Mouse (Mus musculus) R1 (cell line): ENCODE measurements at regions not wholly inside any gene's neighbourhood (a gene's known extent, or its start where the extent isn't known, plus 50 kb on each side); places are given as distances from the start of the nearest gene placed in this dataset.

Experiments
- DNase-seq: peaks from one replicate; pipeline ENCODE4 v3.0.0-alpha.2; 2018; ENCODE audit warnings: low read depth, low spot score

DNA sequence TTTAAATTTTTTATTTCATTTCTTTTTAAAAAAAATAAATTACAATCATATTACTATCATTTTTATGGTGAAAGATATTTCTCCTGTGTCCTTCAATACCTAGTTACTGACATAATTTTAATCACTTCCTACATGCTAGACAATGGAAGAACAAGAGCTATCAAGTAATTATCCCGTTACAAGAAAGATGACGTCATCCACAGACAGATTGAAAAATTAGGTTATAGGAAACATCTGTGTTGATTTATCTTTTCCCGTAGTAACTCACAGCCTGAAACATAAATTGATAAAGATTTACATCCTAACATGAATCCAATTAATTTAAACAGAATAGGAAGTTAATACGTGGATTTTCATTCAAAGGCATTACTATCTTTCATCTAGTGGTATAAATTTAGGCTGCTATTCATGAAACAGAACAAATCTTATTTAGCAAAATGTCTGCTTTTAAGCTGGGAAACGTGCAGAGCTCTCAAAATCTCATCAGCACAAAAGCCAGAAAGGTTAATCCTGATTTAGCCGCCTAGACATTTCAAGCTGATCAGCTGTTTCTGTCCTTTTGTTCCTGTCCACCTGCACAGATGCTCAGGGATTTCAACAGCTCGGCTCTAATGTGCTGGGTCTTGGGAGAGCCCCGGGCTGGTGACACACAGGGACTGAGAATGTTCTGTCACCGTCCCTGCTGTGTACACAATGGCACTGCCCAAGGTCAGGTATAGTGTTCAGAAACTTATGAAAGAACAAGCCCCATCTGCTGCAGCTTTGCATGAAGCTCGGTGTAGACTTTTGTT is 189.0 kb upstream of the Cd180 start:
- DNase-seq: peak; percentile 18

DNA sequence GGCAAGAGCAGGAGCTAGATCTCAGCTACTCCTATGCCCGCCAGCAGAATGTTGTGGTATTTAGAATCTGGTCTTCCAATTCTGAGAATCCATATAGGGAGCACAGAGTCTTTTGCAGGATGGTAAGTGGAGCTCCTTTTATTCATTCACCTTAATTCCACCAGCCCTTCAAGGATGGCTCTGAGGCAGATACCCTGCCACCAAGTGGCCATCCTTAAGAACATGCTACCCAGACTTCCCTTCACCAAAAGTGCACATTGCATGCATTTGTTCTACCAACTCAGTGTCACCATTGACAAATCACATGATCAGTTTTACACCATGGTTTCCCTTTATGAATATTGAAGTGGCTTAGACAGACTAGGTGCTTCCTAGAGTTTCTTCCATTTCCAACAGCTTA is 186.1 kb upstream of the Cd180 start:
- no peak for DNase-seq

DNA sequence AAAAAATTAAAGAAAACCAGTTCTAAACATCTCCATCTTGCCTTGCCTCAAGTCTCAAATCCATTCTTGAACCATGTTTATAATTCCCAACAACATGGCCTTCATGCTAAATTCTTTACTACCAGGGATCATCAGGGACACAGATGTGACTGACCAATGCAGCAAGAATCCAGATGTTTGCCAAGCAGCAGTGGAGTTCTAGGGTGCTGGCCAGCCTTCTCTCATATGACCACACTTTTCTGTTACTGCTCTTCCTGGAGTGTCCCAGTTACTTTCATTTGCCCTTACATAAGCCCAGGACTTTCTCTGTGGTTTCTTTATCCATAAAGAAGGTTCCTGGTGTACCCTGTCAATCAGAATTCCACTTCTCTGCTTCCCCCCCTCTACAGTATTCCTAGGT is 185.4 kb upstream of the Cd180 start:
- no peak for DNase-seq

DNA sequence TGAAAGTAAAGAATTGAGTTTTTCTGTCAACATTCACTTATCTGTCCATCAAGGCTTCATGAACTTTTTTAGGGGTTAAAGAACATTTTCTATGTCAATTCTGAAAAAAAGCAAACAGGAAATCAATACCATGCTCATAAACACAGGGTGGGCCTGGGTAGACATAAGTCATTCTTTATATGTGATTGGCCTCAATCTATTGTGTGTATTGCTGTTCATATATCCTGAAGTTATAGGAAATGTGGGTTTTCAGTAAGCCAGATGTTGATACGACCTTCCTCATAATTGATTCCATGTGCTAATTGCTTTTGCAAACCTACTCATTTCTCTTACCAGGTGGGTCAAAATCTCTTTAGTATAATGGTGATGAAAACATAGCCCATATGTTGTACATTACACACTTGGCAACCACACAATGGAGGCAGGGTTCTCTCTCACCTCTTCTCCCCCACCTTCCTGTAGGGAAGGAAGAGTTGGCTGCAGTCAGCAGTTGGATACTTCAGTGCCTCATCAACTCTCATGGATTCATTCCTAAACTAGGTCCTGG is 182.6 kb upstream of the Cd180 start:
- DNase-seq: no peak

DNA sequence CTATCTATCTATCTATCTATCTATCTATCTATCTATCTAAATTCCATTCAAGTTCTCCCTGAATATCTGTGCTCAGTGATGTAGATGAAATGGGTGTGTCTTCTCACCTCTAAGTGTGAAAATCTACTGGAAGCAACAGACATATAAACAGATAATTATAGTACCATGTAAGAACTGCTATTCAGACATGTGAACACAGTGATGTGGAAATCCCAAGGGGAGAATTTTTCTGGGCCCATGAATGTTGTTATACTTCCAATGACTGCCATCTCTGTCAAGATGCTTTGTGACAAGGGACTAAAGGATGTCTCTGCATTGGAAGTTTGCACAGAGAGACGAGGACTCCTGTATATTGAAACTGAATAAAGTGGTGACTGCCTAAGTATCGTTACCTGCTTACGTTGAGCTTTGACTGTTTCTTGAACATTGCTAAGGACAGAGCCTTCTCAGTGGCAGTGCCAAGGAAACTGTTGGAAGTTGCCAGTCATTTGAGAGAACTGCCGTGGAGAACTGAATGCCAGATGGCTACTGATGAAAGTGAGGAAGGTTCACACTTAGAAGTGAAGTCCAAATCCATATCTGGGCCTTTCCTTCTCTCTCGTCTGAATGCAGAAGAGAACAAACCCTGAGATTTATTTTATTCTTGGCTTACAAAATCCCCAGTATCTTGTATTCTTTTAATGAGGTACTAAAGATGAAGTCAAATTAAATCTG is 175.0 kb upstream of the Cd180 start:
- DNase-seq: no peak

DNA sequence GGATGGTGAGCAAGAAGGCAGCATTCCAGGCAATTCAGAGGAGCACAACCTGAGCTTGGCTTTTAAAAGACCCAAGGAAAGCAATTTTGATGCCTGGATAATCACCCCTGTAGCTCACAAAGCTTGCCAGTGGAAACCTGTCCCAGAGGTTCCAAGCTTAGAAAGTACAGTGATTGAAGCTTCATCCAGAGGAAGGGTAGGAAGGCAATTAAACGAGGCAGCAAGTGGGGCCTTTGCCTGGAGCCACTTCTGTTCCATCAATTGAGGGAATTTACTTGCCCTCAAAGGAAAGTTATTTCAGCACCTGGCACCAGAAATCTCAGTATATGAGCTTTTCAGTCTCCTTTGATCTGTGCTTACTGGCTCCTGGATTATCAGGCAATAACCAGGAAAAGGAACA is 171.9 kb upstream of the Cd180 start:
- no peak for DNase-seq

DNA sequence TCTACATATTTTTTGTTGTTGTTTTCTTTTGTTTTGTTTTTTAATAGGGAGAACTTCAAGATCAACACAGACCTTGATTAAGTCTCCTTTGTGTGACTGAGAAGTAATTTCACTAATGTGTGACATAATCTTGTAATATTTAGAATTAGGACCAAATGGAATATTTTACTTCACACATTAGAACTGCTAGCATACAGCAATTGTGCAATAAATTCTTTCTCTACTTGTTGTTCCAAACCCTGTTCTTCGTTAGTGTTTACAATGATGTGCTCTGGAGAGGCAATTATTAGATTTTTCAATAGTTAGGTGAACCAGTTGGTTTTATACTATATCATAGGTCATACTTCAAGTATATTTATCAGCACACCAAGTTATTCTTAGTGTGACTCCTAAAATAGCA is 171.3 kb upstream of the Cd180 start:
- no peak for DNase-seq

DNA sequence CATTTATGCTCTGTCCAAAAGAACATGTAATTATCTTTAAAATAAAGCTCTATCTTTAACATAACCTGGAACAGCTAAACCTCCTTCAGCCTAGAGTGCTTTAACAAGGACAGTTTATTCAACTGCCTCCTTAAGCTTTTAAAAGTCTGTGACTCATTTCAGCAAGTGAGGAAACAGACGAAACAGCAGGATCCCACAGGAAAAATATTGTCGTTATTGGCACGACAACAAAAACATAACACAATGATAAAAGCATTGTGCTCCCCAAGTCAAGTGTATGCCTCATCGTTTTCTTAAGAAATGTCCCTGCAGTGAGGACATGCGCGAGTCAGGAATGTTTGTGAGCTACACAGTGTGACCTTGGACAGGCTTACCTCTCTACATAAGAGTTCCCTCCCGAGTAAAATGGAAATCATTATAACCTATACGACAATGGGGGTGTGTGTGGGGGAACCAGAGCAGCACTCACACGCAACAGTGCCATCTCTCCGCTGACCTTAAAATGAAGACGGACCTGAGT is 166.7 kb upstream of the Cd180 start:
- no peak for DNase-seq

DNA sequence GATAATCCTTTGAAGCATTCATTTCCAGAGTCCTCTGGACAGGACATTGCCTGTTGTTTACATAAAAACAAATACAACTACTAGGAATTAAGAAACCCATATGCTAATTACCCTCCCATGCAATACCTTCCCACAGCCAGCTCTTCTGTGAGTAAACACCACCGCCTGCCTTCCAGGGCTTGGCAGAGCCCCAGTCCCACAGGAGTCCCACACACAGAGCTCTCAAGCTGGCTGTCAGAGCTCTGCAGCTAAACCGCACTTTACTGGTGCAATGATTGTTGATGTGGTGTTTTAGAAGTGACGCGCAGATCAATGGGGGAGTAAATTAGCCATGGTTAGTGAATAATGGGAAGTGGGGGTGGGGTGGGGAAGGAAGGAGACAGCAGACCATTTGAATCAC is 159.6 kb upstream of the Cd180 start:
- DNase-seq: no peak

DNA sequence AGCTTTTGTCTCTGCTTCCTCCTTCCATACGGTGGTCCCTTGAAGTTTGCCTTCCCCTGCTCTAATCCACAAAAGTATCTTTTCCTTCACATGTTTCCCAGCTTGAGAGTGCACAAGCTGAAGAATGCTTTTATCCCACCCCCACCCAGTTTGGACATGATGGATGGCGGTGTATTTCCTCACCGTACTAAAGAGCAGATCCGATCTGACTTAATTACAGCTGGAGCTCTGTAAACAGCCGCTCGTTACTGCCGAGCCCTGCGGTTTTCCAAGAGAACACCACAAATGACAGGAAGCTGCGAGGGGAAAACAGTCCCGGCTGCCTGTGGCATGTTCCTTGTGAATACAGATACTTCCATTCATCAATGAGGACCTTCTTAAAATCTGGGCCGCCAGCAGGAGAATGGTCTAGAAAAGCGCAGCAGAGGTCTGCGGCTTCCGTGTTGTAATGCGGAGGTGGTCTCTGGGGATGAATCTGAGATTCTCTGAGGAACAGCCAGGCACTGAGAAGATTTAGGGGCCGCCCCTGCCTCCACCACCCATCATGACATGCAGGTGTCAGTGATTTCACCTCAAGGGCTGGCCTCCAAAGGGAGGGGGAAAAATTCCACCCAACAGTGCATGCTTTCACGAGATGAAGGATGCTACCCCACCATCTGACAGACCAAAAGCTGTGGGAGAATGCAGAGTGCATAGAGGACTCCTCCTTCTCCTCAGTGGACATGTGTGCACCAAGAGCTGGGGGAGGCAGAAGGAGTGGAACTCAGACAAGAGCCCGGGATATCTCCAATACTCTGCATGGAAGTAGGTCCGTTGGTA is 155.7 kb upstream of the Cd180 start:
- peak; percentile 9 for DNase-seq

DNA sequence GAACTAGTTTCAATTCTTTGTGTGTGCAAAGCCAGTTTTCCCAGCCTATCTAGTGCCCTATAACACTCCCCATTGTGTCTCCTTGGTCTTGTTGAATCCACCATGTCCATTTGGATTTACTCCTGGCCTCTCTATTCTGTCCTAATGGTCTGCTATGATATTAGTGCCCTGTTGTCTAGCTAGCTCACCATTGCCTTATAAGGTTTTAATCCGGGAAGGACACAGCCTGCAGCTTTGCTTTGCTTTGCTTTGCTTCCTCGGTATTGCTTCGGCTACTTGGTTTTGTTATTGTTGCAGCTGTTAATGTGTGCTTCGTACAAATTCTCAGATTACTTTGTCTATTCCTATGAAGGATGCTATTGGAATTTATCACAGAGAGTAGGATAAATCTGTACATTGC is 152.9 kb upstream of the Cd180 start:
- DNase-seq: no peak

DNA sequence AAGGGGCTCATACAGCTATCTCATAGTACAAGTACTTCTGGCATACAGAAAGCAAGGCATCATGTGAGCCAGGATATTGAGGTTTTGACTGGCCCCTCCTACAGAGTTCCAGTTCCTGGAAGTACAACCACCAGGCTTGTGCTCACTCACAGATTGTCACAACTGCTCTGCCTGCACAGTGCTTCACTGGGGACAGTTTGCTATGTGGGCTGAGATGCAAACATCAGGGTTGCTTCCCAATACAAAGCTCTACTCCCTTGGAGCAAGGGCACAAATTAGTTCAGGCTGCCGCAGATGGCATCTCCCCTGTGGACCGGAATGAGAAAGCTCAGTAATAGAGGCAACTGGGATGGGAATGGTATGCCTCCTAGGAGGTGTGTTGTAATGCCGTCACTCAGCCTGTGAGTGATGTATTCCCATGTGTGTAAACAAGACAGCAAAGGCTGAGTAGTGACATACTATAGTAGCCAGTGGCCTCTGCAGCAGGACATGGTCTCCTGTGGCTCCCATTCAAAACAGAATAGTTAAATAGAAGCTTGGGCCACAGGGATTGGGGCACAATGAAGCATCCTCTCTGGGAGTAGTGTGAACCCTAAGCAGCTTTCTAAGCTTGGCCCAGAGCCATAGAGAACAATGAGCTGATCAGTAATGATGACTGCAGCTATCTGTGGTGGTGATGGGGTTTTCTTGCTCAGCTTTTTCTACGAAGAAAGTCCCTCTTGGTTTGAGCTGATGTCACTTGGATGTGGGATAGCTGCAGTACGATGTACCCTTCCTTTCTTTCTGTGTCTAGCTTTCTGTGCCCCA is 148.8 kb upstream of the Cd180 start:
- no peak for DNase-seq

DNA sequence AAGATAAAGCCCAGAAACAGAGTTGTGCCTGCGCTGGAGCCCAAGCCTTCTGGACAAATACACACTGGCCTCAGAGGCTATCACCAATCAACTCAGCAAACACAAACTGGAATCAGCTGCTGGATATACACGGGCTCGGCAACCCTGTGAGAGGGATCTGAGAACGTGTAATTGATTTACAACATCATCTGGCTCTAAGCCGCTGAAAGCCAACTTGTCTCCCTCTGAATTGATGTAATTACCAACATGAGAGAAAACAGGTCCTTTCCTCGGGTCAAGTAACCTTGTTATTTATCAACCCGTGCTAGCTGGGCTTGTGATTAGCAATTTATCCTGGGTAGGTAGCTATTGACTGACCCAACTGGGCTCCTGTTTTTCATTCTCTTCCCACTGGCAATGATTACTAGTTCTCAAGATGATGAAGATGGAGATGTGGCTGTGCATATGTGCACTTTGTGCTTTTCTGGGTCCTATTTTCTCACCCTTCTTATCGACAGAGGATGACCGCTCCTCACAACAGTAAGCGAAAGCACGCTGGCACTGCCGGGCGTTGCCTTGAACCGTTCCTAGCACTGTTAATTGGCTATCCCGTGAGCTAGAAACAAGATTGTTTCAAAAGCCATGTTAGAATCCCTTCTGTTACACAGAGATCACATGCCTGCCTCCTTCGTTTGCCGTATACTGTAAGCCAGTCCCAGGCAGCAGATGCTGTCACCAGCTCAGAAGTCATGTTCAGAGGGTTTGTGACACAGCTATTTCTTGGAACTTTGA is 147.3 kb upstream of the Cd180 start:
- DNase-seq: no peak

DNA sequence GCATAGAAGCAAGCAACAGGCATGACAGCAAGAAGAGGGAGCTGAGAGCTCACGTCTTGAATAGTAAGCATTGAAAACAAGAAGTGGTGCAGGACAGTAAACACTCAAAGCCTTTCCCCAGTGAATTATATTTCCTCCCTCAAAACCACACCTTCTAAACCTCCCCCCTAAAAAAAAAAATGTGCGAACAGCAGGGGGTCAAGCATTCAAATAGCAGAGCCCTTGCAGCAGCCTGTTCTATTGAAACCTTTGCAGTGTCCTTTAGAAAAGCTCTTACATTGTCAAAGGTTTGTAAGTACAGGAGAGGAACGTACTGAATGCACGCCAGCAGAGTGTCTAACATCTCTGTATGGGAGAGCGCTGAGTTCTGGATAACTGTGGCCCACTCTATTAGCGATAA is 145.1 kb upstream of the Cd180 start:
- DNase-seq: peak; percentile 84

DNA sequence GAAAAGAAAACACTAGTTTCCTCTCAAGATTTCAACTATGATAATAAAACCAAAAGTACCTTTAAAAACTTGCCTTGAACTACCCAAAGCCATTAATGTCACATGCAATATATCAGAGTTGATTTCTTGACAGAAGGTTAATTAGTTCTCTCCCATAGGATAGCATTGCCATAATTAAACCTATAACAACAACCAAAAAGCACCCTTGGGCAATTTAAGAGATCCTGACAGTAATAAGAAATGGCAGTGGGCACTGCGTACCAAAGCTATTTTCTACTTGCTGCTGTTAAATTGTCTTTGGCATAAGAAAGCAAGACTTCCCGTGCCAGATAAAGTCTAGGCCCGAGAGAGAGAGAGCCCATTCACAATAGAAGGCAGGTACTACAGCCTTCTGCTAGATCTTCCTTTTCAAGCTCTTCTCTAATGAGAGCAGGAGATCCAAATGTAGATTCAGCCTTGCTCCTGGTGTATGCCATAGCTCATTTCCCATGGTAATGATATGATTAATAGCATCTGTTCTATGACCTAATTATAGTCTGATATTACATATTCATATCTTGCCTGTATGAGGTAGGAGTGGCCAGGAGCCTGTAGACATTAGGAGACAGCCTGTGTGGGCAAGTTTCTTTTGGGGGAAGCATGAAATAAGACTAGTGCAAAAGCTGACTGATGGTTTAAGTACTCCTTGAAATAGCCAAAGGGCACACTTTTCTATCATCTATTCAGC is 126.3 kb upstream of the Cd180 start:
- DNase-seq: no peak

DNA sequence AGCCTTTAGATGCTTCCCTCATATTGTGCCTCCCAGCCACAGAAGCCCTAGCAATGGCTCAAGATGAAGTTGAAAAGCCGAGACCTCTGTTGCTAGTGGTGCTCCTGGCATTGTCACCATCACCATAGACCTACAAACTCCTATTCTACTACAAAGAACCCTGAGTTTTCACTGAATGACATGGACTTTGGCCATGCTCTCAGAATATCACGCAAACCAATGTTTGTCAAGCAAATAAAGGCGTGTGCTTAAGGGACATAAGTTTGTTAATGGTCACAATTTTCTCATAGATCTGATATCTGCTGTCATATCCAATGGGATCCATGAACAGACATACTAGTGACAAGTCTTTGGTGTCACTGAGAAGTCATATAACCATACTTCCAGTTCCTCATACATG is 123.8 kb upstream of the Cd180 start:
- no peak for DNase-seq

DNA sequence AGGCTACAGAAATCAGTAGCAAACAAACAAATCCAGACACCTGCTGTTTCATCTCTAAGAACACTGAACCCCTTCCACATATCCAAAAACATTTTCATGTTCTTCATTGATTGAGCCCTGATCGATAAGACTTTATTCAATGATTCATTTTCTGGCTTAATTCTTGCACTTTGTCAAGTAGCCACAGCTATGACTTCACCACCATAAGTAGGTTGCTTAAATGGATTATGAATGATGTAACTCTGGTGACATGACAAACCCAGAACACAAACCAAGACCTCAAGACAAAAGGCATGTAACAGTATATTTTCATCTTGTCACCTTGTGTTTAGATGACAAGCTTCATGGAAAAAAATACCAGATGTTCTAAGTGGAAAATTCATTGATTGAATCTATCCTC is 123.1 kb upstream of the Cd180 start:
- no peak for DNase-seq

DNA sequence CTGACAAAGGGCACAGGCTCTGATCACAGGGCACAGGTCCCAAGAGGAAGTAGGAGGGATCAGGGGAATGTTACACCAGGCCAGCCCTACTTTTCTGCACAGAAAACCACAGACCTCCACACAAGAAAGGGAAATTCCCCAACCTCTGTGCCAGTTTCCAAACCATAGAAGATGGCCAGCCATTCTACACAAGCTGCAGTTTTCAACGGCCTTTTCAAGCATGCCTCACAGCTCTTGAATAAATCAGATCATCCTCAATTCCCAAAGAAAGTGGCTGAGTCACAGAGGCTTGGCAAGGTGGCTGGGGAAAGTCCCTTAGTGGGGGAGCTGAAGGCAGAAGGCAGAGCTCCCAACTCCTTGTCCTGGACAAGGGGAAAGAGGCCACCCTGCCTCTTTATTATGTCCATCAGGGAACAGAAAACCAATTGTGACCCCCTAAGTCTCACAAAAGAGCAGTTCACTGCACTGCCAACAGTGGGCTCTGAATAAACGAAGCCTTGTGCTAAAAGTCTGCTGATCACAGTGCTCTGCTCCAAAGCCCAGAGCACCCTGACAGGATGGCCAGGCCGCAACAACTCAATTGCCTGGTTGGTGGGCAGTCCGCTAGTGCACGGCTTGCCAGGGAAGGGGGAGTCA is 120.0 kb upstream of the Cd180 start:
- DNase-seq: no peak
